Mouse (Mus musculus) A20 (cell line): ENCODE results near the gene Ptprn2.

Experiments
- DNase-seq: peaks from one replicate; pipeline ENCODE4 v3.0.0-alpha.2; 2011; ENCODE audit warnings: low read depth, low spot score

Gene Ptprn2

GRCm38 (mm10) chr12:116975547-116975946 is 490.0 kb downstream of the Ptprn2 start:
- no peak for DNase-seq

- DNase-seq, result no peak
Measured at GRCm38 (mm10) chr12:116976981-116977380, 491.5 kb downstream of the Ptprn2 start.

GRCm38 (mm10) chr12:116978201-116978600 is 492.7 kb downstream of the Ptprn2 start:
- no peak for DNase-seq

- DNase-seq, result no peak
Measured at GRCm38 (mm10) chr12:116981315-116981714, 495.8 kb downstream of the Ptprn2 start.

GRCm38 (mm10) chr12:116989144-116989543 is 503.6 kb downstream of the Ptprn2 start:
- DNase-seq, result no peak

- no peak for DNase-seq
Measured at GRCm38 (mm10) chr12:117001546-117002148, 516.1 kb downstream of the Ptprn2 start.

GRCm38 (mm10) chr12:117016753-117017595 is 531.5 kb downstream of the Ptprn2 start:
- no peak for DNase-seq

- no peak for DNase-seq
Measured at GRCm38 (mm10) chr12:117017912-117018311, 532.4 kb downstream of the Ptprn2 start.

GRCm38 (mm10) chr12:117023235-117023634 is 537.7 kb downstream of the Ptprn2 start:
- no peak for DNase-seq

GRCm38 (mm10) chr12:117024916-117025315 is 539.4 kb downstream of the Ptprn2 start:
- no peak for DNase-seq

GRCm38 (mm10) chr12:117025676-117026075 is 540.2 kb downstream of the Ptprn2 start:
- DNase-seq, result no peak

GRCm38 (mm10) chr12:117027351-117027750 is 541.8 kb downstream of the Ptprn2 start:
- DNase-seq, result no peak

GRCm38 (mm10) chr12:117028333-117028961 is 542.9 kb downstream of the Ptprn2 start:
- no peak for DNase-seq

GRCm38 (mm10) chr12:117033172-117033571 is 547.7 kb downstream of the Ptprn2 start:
- DNase-seq, result no peak

GRCm38 (mm10) chr12:117034506-117034905 is 549.0 kb downstream of the Ptprn2 start:
- no peak for DNase-seq

- DNase-seq, result peak; percentile 31
Measured at GRCm38 (mm10) chr12:117035243-117035642, 549.7 kb downstream of the Ptprn2 start.

GRCm38 (mm10) chr12:117039411-117039810 is 553.9 kb downstream of the Ptprn2 start:
- DNase-seq, result no peak

GRCm38 (mm10) chr12:117041409-117041808 is 555.9 kb downstream of the Ptprn2 start:
- peak; percentile 11 for DNase-seq

- DNase-seq, result no peak
Measured at GRCm38 (mm10) chr12:117042706-117043105, 557.2 kb downstream of the Ptprn2 start.

GRCm38 (mm10) chr12:117047384-117048251 is 562.1 kb downstream of the Ptprn2 start:
- DNase-seq, result no peak

GRCm38 (mm10) chr12:117049829-117050228 is 564.3 kb downstream of the Ptprn2 start:
- DNase-seq, result no peak
